Mouse (Mus musculus) kidney, postnatal 25 days (tissue): ENCODE data around the gene Olfr1495.
"Not testable (repeated sequence)": the region's sequence is repeated elsewhere in the genome, so short reads cannot be mapped to it uniquely, and the experiment has no call there.

ENCODE experiments used
- DNase-seq, 2 experiments: peaks; one replicate each; pipeline ENCODE4 v3.0.0; 2021; ENCODE audit warnings: mixed read lengths in 2 of 2

Gene Olfr1495

GRCm38 (mm10) chr19:13764306-13764705 is at the start of gene Olfr1495:
TSS of gene Olfr1495 (plus strand) at chr19:13764606.
- no peak for DNase-seq

GRCm38 (mm10) chr19:13722978-13723377 is 41.4 kb upstream of the Olfr1495 start, which contains the start of gene Olfr1493-ps1:
TSS of gene Olfr1493-ps1 (plus strand) at chr19:13723278.
- DNase-seq = no peak

GRCm38 (mm10) chr19:13739428-13739827 is 25.0 kb upstream of the Olfr1495 start, which contains the start of gene Olfr1494:
TSS of gene Olfr1494 (plus strand) at chr19:13739728.
- no peak for DNase-seq

GRCm38 (mm10) chr19:13749366-13749765 is 15.0 kb upstream of the Olfr1495 start:
- no peak for DNase-seq

- no peak for DNase-seq
These were observed 4.3 kb downstream of the Olfr1495 start for GRCm38 (mm10) chr19:13768565-13769276.

GRCm38 (mm10) chr19:13777578-13777977 is 13.2 kb downstream of the Olfr1495 start, which contains the start of gene Olfr1496:
TSS of gene Olfr1496 (plus strand) at chr19:13777878.
- no peak for DNase-seq

- no peak for DNase-seq
These were observed 33.7 kb downstream of the Olfr1495 start, which contains the start of gene Olfr1497 for GRCm38 (mm10) chr19:13798102-13798501. TSS of gene Olfr1497 (minus strand) at chr19:13798202.

GRCm38 (mm10) chr19:13805486-13805885 is 41.1 kb downstream of the Olfr1495 start:
- not testable (repeated sequence) for DNase-seq

- no peak for DNase-seq
These were observed 48.4 kb downstream of the Olfr1495 start for GRCm38 (mm10) chr19:13812823-13813222.

- no peak for DNase-seq
These were observed 54.4 kb downstream of the Olfr1495 start for GRCm38 (mm10) chr19:13818827-13819226.

GRCm38 (mm10) chr19:13819347-13819746 is 54.9 kb downstream of the Olfr1495 start, which contains the start of gene Olfr1499:
TSS of gene Olfr1499 (minus strand) at chr19:13819447.
- no peak for DNase-seq
